Mouse (Mus musculus): ENCODE results near the gene 4933434E20Rik. TPM values are rescaled to one million over a fixed set of nuclear protein-coding genes. Genes with fewer than 3 reads are reported as not detected.

4933434E20Rik gene
- total RNA-seq, 1 experiment, result 69.2 TPM

DNA sequence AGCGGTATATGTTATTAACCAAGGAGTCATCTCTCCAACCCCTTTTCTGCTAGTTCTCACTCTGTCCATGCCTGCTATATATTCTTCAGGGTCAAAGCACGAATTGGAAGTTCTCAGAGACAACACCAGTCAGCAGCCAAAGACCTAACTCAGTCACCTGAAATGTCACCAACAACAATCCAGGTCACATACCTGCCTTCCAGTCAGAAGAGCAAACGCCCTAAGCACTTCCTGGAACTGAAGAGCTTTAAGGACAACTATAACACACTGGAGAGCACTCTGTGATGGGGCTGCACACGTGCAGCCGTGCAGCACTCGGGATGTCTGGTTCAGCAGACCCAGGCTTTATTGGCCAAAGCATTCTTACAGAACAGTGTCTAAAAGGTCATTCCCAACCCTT is 10.1 kb downstream of the 4933434E20Rik start:
- no peaks in the 10 kb centered on the region; a peak in 1 of 4 replicates for H3K4me1 ChIP-seq (ENCODE audit: control insufficient read depth in 2 of 2, insufficient read depth in 2 of 2, low read length in 2 of 2, poor library complexity in 1 of 2)
- H3K27ac ChIP-seq (ENCODE audit: insufficient read depth, low read depth, low read length, poor library complexity, severe bottlenecking), result no peak overlapping the region
- H3K9ac ChIP-seq (ENCODE audit: insufficient read depth, low read depth, low read length, poor library complexity, severe bottlenecking), result no peak overlapping the region
- H3K9me3 ChIP-seq (ENCODE audit: control insufficient read depth, insufficient read depth, low read depth, low read length), result no peaks in the 10 kb centered on the region
- in situ Hi-C loops (cut with MboI; ENCODE audit: low sequenced_read_pairs in 2 of 2, unreplicated experiment in 2 of 2), result no loop called here
- H3K4me3 ChIP-seq (ENCODE audit: insufficient read depth in 1 of 2, low read depth in 1 of 2, low read length in 2 of 2, poor library complexity in 1 of 2, severe bottlenecking in 1 of 2), result no peak overlapping the region
- no peak for TF ChIP-seq CHD2 (IDR thresholded peaks at IDR 0.05; ENCODE audit: low read depth, low read length)
- TF ChIP-seq ZNF384 (IDR thresholded peaks at IDR 0.05; ENCODE audit: low read depth, low read length), result no peak
- no peak for TF ChIP-seq MAFK (IDR thresholded peaks at IDR 0.05; ENCODE audit: insufficient read depth, low read depth, low read length)
- no peak for TF ChIP-seq ZC3H11A (IDR thresholded peaks at IDR 0.05; ENCODE audit: borderline replicate concordance, low read depth, low read length)
- no peak for TF ChIP-seq HCFC1 (IDR thresholded peaks at IDR 0.05; ENCODE audit: borderline replicate concordance, insufficient read depth, low read length)
- DNase-seq (ENCODE audit: low read depth, low spot score), result no peak
- H3K36me3 ChIP-seq (ENCODE audit: control insufficient read depth, insufficient read depth, low read length, poor library complexity, severe bottlenecking), result peaks cover 15% of the 10 kb centered on the region

DNA sequence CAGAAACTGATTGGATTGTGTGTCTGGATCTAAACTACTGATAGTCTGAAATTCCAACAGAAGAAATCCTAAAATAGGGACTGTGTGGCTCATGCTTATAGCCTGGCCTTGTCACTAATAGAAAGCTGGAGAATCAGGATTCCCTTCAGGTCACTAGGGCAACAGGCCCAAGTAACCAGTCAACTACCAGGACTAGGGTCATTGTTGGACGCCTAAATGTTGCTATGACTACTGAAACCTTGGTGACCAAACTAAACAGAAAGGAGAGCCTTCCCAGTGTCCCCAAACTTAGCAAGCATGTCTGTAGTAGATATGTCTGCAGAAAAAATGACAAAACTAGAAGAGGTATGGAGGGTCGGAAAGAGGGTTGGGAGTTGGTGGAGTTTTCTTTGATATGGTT is 11.1 kb downstream of the 4933434E20Rik start:
- in situ Hi-C loops (cut with MboI; ENCODE audit: low sequenced_read_pairs in 2 of 2, unreplicated experiment in 2 of 2), result no loop called here
- Histone ChIP-seq H3K27ac (ENCODE audit: insufficient read depth, low read depth, low read length, poor library complexity, severe bottlenecking) (no peak overlapping the region), H3K4me1 (ENCODE audit: control insufficient read depth in 2 of 2, insufficient read depth in 2 of 2, low read length in 2 of 2, poor library complexity in 1 of 2) (no peaks in the 10 kb centered on the region; a peak in 1 of 4 replicates), H3K4me3 (ENCODE audit: insufficient read depth in 1 of 2, low read depth in 1 of 2, low read length in 2 of 2, poor library complexity in 1 of 2, severe bottlenecking in 1 of 2) (no peak overlapping the region), H3K9ac (ENCODE audit: insufficient read depth, low read depth, low read length, poor library complexity, severe bottlenecking) (no peak overlapping the region), H3K36me3 (ENCODE audit: control insufficient read depth, insufficient read depth, low read length, poor library complexity, severe bottlenecking) (peaks cover 12% of the 10 kb centered on the region), H3K9me3 (ENCODE audit: control insufficient read depth, insufficient read depth, low read depth, low read length) (no peaks in the 10 kb centered on the region)
- DNase-seq (ENCODE audit: low read depth, low spot score), result no peak
- TF ChIP-seq HCFC1 (IDR thresholded peaks at IDR 0.05; ENCODE audit: borderline replicate concordance, insufficient read depth, low read length), result no peak
- no peak for TF ChIP-seq ZNF384 (IDR thresholded peaks at IDR 0.05; ENCODE audit: low read depth, low read length)
- no peak for TF ChIP-seq CHD2 (IDR thresholded peaks at IDR 0.05; ENCODE audit: low read depth, low read length)
- TF ChIP-seq ZC3H11A (IDR thresholded peaks at IDR 0.05; ENCODE audit: borderline replicate concordance, low read depth, low read length), result no peak
- no peak for TF ChIP-seq MAFK (IDR thresholded peaks at IDR 0.05; ENCODE audit: insufficient read depth, low read depth, low read length)

DNA sequence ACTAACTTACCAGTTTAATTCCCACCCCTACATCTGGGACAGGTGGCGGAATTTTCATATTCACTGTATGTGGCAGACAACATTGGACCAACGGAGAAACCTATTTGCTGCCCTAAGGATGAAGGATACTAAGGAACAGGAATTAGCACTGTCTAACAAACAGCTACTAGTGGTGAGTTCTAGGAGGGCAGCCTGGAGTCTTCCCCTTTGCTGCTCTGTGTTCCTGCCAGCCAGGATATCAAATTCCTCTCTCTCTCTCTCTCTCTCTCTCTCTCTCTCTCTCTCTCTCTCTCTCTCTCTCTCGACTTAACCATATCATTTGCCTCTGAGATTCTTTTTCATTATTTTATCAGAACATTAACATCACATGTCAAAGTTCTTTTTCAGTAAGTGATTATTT is 12.9 kb downstream of the 4933434E20Rik start:
- H3K36me3 ChIP-seq (ENCODE audit: control insufficient read depth, insufficient read depth, low read length, poor library complexity, severe bottlenecking), result peaks cover 8% of the 10 kb centered on the region
- H3K9ac ChIP-seq (ENCODE audit: insufficient read depth, low read depth, low read length, poor library complexity, severe bottlenecking), result no peak overlapping the region
- no peaks in the 10 kb centered on the region for H3K9me3 ChIP-seq (ENCODE audit: control insufficient read depth, insufficient read depth, low read depth, low read length)
- no peak for DNase-seq (ENCODE audit: low read depth, low spot score)
- H3K4me1 ChIP-seq (ENCODE audit: control insufficient read depth in 2 of 2, insufficient read depth in 2 of 2, low read length in 2 of 2, poor library complexity in 1 of 2), result no peaks in the 10 kb centered on the region; a peak in 1 of 4 replicates
- in situ Hi-C loops (cut with MboI; ENCODE audit: low sequenced_read_pairs in 2 of 2, unreplicated experiment in 2 of 2), result no loop called here
- no peak overlapping the region for H3K4me3 ChIP-seq (ENCODE audit: insufficient read depth in 1 of 2, low read depth in 1 of 2, low read length in 2 of 2, poor library complexity in 1 of 2, severe bottlenecking in 1 of 2)
- TF ChIP-seq ZC3H11A (IDR thresholded peaks at IDR 0.05; ENCODE audit: borderline replicate concordance, low read depth, low read length) (no peak), ZNF384 (IDR thresholded peaks at IDR 0.05; ENCODE audit: low read depth, low read length) (no peak), HCFC1 (IDR thresholded peaks at IDR 0.05; ENCODE audit: borderline replicate concordance, insufficient read depth, low read length) (no peak), CHD2 (IDR thresholded peaks at IDR 0.05; ENCODE audit: low read depth, low read length) (no peak), MAFK (IDR thresholded peaks at IDR 0.05; ENCODE audit: insufficient read depth, low read depth, low read length) (no peak)
- H3K27ac ChIP-seq (ENCODE audit: insufficient read depth, low read depth, low read length, poor library complexity, severe bottlenecking), result no peak overlapping the region

DNA sequence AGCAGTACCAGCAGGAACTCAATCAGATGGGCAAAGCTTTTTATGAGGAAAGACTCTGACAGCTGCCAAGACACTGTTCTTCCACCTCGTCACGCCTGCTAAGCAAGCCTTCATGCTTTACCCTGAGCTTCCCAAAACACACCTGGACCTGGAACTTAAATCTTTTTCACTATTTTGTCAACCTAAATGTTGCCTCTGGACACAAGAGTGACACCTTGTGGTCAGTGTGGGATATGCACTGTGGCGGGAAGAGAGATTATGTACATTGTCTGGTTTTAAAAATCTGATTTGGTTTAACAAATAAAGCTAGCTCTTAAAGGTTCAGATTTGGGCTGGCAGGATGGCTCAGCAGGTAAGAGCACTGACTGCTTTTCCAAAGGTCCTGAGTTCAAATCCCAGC is 14.1 kb downstream of the 4933434E20Rik start:
- H3K36me3 ChIP-seq (ENCODE audit: control insufficient read depth, insufficient read depth, low read length, poor library complexity, severe bottlenecking), result peaks cover 5% of the 10 kb centered on the region
- DNase-seq (ENCODE audit: low read depth, low spot score), result no peak

DNA sequence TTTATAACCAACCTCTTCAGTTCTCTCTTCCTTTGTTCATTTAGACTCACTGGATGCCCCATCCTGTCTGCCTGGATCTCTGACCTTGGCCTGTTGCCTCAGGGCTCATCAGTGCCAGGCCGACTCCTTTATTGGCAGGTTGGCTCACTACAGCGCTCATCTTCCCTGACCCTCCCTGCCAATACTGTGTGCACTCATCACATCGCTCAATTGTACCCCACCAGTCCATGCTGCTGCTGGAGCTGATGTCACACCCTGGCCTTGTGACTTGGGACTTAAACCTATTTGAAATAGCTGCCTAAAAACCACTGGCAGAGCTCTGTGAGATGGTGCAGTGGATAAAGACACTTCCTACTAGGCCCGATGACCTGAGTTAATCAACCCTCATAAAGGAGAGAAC is 16.4 kb downstream of the 4933434E20Rik start:
- TF ChIP-seq CHD2 (IDR thresholded peaks at IDR 0.05; ENCODE audit: low read depth, low read length) (no peak), HCFC1 (IDR thresholded peaks at IDR 0.05; ENCODE audit: borderline replicate concordance, insufficient read depth, low read length) (no peak), MAFK (IDR thresholded peaks at IDR 0.05; ENCODE audit: insufficient read depth, low read depth, low read length) (no peak), ZNF384 (IDR thresholded peaks at IDR 0.05; ENCODE audit: low read depth, low read length) (no peak), ZC3H11A (IDR thresholded peaks at IDR 0.05; ENCODE audit: borderline replicate concordance, low read depth, low read length) (no peak)
- no peaks in the 10 kb centered on the region for H3K36me3 ChIP-seq (ENCODE audit: control insufficient read depth, insufficient read depth, low read length, poor library complexity, severe bottlenecking)
- in situ Hi-C loops (cut with MboI; ENCODE audit: low sequenced_read_pairs in 2 of 2, unreplicated experiment in 2 of 2), result no loop called here
- H3K4me1 ChIP-seq (ENCODE audit: control insufficient read depth in 2 of 2, insufficient read depth in 2 of 2, low read length in 2 of 2, poor library complexity in 1 of 2), result no peaks in the 10 kb centered on the region; a peak in 1 of 4 replicates
- no peak overlapping the region for H3K4me3 ChIP-seq (ENCODE audit: insufficient read depth in 1 of 2, low read depth in 1 of 2, low read length in 2 of 2, poor library complexity in 1 of 2, severe bottlenecking in 1 of 2)
- H3K27ac ChIP-seq (ENCODE audit: insufficient read depth, low read depth, low read length, poor library complexity, severe bottlenecking), result no peak overlapping the region
- no peaks in the 10 kb centered on the region for H3K9me3 ChIP-seq (ENCODE audit: control insufficient read depth, insufficient read depth, low read depth, low read length)
- no peak for DNase-seq (ENCODE audit: low read depth, low spot score)
- H3K9ac ChIP-seq (ENCODE audit: insufficient read depth, low read depth, low read length, poor library complexity, severe bottlenecking), result no peak overlapping the region

More for the DNA sequence above, 14.1 kb downstream of the 4933434E20Rik start:
- Histone ChIP-seq H3K4me3 (ENCODE audit: insufficient read depth in 1 of 2, low read depth in 1 of 2, low read length in 2 of 2, poor library complexity in 1 of 2, severe bottlenecking in 1 of 2) (no peak overlapping the region), H3K27ac (ENCODE audit: insufficient read depth, low read depth, low read length, poor library complexity, severe bottlenecking) (no peak overlapping the region), H3K4me1 (ENCODE audit: control insufficient read depth in 2 of 2, insufficient read depth in 2 of 2, low read length in 2 of 2, poor library complexity in 1 of 2) (no peaks in the 10 kb centered on the region; a peak in 1 of 4 replicates), H3K9ac (ENCODE audit: insufficient read depth, low read depth, low read length, poor library complexity, severe bottlenecking) (no peak overlapping the region), H3K9me3 (ENCODE audit: control insufficient read depth, insufficient read depth, low read depth, low read length) (no peaks in the 10 kb centered on the region)
- TF ChIP-seq ZC3H11A (IDR thresholded peaks at IDR 0.05; ENCODE audit: borderline replicate concordance, low read depth, low read length) (no peak), CHD2 (IDR thresholded peaks at IDR 0.05; ENCODE audit: low read depth, low read length) (no peak), MAFK (IDR thresholded peaks at IDR 0.05; ENCODE audit: insufficient read depth, low read depth, low read length) (no peak), ZNF384 (IDR thresholded peaks at IDR 0.05; ENCODE audit: low read depth, low read length) (no peak), HCFC1 (IDR thresholded peaks at IDR 0.05; ENCODE audit: borderline replicate concordance, insufficient read depth, low read length) (no peak)
- in situ Hi-C loops (cut with MboI; ENCODE audit: low sequenced_read_pairs in 2 of 2, unreplicated experiment in 2 of 2), result no loop called here

Measured in ES-E14 (cell line).